Mouse (Mus musculus): ENCODE results near the gene Inmt. TPM values are rescaled to one million over a fixed set of nuclear protein-coding genes. Genes with fewer than 3 reads are reported as not detected.
"Not testable (repeated sequence)": the region's sequence is repeated elsewhere in the genome, so short reads cannot be mapped to it uniquely, and the experiment has no call there.

Gene Inmt
- total and polyA plus RNA-seq, 3 experiments = not detected

DNA sequence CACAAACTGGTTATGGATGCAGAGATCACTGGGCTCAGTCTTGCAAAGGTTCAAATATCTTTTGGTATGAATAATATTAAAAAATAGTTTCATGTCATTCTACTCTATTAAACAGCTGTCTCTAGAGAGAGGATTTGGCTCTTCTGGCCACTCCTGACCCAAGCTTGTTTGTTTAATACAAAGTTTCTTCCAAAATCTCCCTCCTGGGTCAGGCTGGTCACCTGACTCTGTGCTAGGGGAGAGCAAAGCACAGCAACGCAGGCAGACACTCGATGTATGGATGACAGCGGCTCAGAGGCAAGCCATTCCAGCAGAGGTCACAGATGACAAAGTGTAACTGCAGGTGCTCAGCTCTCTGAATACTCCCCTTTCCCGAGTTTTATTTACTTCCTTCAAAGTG, 16.7 kb upstream of the Inmt start:
- H3K27ac ChIP-seq (ENCODE audit: insufficient read depth, low read depth) = no peak overlapping the region
- no peaks in the 10 kb centered on the region for H3K79me2 ChIP-seq (replicated peaks; ENCODE audit: control insufficient read depth, extremely low read depth, insufficient read depth, poor library complexity, severe bottlenecking)
- no peak overlapping the region for H3K4me2 ChIP-seq (ENCODE audit: insufficient read depth, low read depth, poor library complexity, severe bottlenecking)
- DNase-seq (ENCODE audit: extremely low read depth) = no peak
- H3K36me3 ChIP-seq (replicated peaks in 1 of 2; ENCODE audit: control insufficient read depth in 1 of 2, insufficient read depth in 1 of 2, low read length in 1 of 2) = no peaks in the 10 kb centered on the region
- H3K9me3 ChIP-seq (replicated peaks; ENCODE audit: low read length) = peaks cover 9% of the 10 kb centered on the region
- H3K9ac ChIP-seq (ENCODE audit: insufficient read depth, low read depth) = no peak overlapping the region
- in situ Hi-C loops (cut with MboI; ENCODE audit: low pct_ligation_motif_present, low pct_unique_long_range_greater_than_20kb, low sequenced_read_pairs) (no loop called here), dilution Hi-C loops (cut with MboI; ENCODE audit: extremely low pct_ligation_motif_present, extremely low pct_unique_long_range_greater_than_20kb, low sequenced_read_pairs) (no loop called here)
- TF ChIP-seq TBP (conservative IDR thresholded peaks at IDR 0.05; ENCODE audit: low read depth, low read length) (no peak), ELF1 (IDR thresholded peaks at IDR 0.05; ENCODE audit: low read depth, low read length) (no peak), ZKSCAN1 (IDR thresholded peaks at IDR 0.05; ENCODE audit: borderline replicate concordance, low read depth, low read length) (no peak), ZC3H11A (IDR thresholded peaks at IDR 0.05; ENCODE audit: low read depth, low read length) (no peak)
- H3K4me1 ChIP-seq (ENCODE audit: control insufficient read depth in 1 of 2, insufficient read depth in 2 of 2) = no peaks in the 10 kb centered on the region
- H3K27me3 ChIP-seq (replicated peaks) = peaks cover 17% of the 10 kb centered on the region
- H3K4me3 ChIP-seq (replicated peaks in 1 of 3; ENCODE audit: low read depth in 2 of 3, low read length in 2 of 3, poor library complexity in 1 of 3) = no peak overlapping the region

DNA sequence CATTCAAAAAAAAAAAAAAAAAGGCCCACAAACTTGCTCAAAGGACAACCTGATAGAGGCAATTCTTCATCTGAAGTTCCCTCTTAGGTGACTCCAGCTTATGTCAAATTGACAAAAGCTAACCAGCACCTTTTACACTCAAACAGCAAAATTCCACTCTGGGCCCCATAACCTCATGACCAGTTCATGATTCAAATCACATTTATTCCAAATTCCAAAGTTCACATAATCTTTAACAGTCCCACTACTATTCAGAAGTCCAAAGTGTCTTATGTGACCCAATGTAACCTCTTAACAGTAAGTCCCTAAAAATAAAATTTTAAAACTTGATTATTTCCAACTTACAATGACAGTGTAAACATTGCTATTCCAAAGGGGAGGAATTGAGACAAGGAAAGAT, 14.6 kb upstream of the Inmt start:
- Histone ChIP-seq H3K27ac (ENCODE audit: insufficient read depth, low read depth) (no peak overlapping the region), H3K27me3 (replicated peaks) (peaks cover 14% of the 10 kb centered on the region), H3K36me3 (replicated peaks in 1 of 2; ENCODE audit: control insufficient read depth in 1 of 2, insufficient read depth in 1 of 2, low read length in 1 of 2) (no peaks in the 10 kb centered on the region), H3K79me2 (replicated peaks; ENCODE audit: control insufficient read depth, extremely low read depth, insufficient read depth, poor library complexity, severe bottlenecking) (no peaks in the 10 kb centered on the region), H3K9me3 (replicated peaks; ENCODE audit: low read length) (peaks cover 7% of the 10 kb centered on the region), H3K4me2 (ENCODE audit: insufficient read depth, low read depth, poor library complexity, severe bottlenecking) (no peak overlapping the region), H3K4me1 (ENCODE audit: control insufficient read depth in 1 of 2, insufficient read depth in 2 of 2) (no peaks in the 10 kb centered on the region), H3K4me3 (replicated peaks in 1 of 3; ENCODE audit: low read depth in 2 of 3, low read length in 2 of 3, poor library complexity in 1 of 3) (no peak overlapping the region), H3K9ac (ENCODE audit: insufficient read depth, low read depth) (no peak overlapping the region)
- no peak for DNase-seq (ENCODE audit: extremely low read depth)
- dilution Hi-C loops (cut with MboI; ENCODE audit: extremely low pct_ligation_motif_present, extremely low pct_unique_long_range_greater_than_20kb, low sequenced_read_pairs) = no loop called here
- in situ Hi-C loops (cut with MboI; ENCODE audit: low pct_ligation_motif_present, low pct_unique_long_range_greater_than_20kb, low sequenced_read_pairs) = no loop called here
- TF ChIP-seq GABPA (IDR thresholded peaks at IDR 0.05; ENCODE audit: insufficient replicate concordance, low read depth, low read length) = no peak
- no peak for TF ChIP-seq SMC3 (IDR thresholded peaks at IDR 0.05; ENCODE audit: low read depth, low read length)
- no peak for TF ChIP-seq USF2 (conservative IDR thresholded peaks at IDR 0.05; ENCODE audit: low read depth, low read length)
- TF ChIP-seq ETS1 (conservative IDR thresholded peaks at IDR 0.05; ENCODE audit: low read depth, low read length) = no peak
- TF ChIP-seq BHLHE40 (IDR thresholded peaks at IDR 0.05; ENCODE audit: low read depth, low read length) = no peak
- TF ChIP-seq CTCF (conservative IDR thresholded peaks at IDR 0.05 in 1 of 2, IDR thresholded peaks at IDR 0.05 in 1 of 2; ENCODE audit: low read depth in 2 of 2, low read length in 2 of 2) = no peak
- no peak for TF ChIP-seq TCF12 (IDR thresholded peaks at IDR 0.05; ENCODE audit: low read depth, low read length)
- TF ChIP-seq SIN3A (IDR thresholded peaks at IDR 0.05; ENCODE audit: low read length) = no peak
- no peak for TF ChIP-seq PAX5 (IDR thresholded peaks at IDR 0.05; ENCODE audit: low read length)
- no peak for TF ChIP-seq RAD21 (IDR thresholded peaks at IDR 0.05; ENCODE audit: low read depth, low read length)
- TF ChIP-seq JUND (conservative IDR thresholded peaks at IDR 0.05; ENCODE audit: low read depth, low read length) = no peak
- no peak for TF ChIP-seq JUN (IDR thresholded peaks at IDR 0.05; ENCODE audit: insufficient read depth, low read depth, low read length)
- TF ChIP-seq MYC (IDR thresholded peaks at IDR 0.05; ENCODE audit: low read depth, low read length) = no peak
- no peak for TF ChIP-seq MAZ (IDR thresholded peaks at IDR 0.05; ENCODE audit: low read depth, low read length)
- TF ChIP-seq HCFC1 (IDR thresholded peaks at IDR 0.05; ENCODE audit: low read depth, low read length) = no peak

GRCm38 (mm10) chr6:55187827-55188226, 13.0 kb upstream of the Inmt start:
- DNase-seq (ENCODE audit: extremely low read depth); H3K4me1 ChIP-seq (ENCODE audit: control insufficient read depth in 1 of 2, insufficient read depth in 2 of 2); H3K9ac ChIP-seq (ENCODE audit: insufficient read depth, low read depth); H3K4me3 ChIP-seq (replicated peaks in 1 of 3; ENCODE audit: low read depth in 2 of 3, low read length in 2 of 3, poor library complexity in 1 of 3); in situ Hi-C loops (cut with MboI; ENCODE audit: low pct_ligation_motif_present, low pct_unique_long_range_greater_than_20kb, low sequenced_read_pairs); H3K27me3 ChIP-seq (replicated peaks); H3K4me2 ChIP-seq (ENCODE audit: insufficient read depth, low read depth, poor library complexity, severe bottlenecking); H3K27ac ChIP-seq (ENCODE audit: insufficient read depth, low read depth); H3K36me3 ChIP-seq (replicated peaks in 1 of 2; ENCODE audit: control insufficient read depth in 1 of 2, insufficient read depth in 1 of 2, low read length in 1 of 2); dilution Hi-C loops (cut with MboI; ENCODE audit: extremely low pct_ligation_motif_present, extremely low pct_unique_long_range_greater_than_20kb, low sequenced_read_pairs); H3K79me2 ChIP-seq (replicated peaks; ENCODE audit: control insufficient read depth, extremely low read depth, insufficient read depth, poor library complexity, severe bottlenecking): not testable (repeated sequence)
- peaks cover 12% of the 10 kb centered on the region for H3K9me3 ChIP-seq (replicated peaks; ENCODE audit: low read length)

Measured in CH12.LX (cell line).